Mouse (Mus musculus): ENCODE data around the gene Ankrd40. TPM values are rescaled to one million over a fixed set of nuclear protein-coding genes. Genes with fewer than 3 reads are reported as not detected.
A peak's percentile ranks its signal among the peaks of the same experiment; 100 is the strongest.

The Ankrd40 gene
- 55.7 and 56.0 TPM in 2 replicates for total RNA-seq (2012; rRNA removed)
- total RNA-seq (2014; rRNA removed): 62.0 and 64.5 TPM in 2 replicates
- polyA plus RNA-seq (2012; ENCODE audit: insufficient read length, low read depth): 97.4 and 98.8 TPM in 2 replicates

DNA sequence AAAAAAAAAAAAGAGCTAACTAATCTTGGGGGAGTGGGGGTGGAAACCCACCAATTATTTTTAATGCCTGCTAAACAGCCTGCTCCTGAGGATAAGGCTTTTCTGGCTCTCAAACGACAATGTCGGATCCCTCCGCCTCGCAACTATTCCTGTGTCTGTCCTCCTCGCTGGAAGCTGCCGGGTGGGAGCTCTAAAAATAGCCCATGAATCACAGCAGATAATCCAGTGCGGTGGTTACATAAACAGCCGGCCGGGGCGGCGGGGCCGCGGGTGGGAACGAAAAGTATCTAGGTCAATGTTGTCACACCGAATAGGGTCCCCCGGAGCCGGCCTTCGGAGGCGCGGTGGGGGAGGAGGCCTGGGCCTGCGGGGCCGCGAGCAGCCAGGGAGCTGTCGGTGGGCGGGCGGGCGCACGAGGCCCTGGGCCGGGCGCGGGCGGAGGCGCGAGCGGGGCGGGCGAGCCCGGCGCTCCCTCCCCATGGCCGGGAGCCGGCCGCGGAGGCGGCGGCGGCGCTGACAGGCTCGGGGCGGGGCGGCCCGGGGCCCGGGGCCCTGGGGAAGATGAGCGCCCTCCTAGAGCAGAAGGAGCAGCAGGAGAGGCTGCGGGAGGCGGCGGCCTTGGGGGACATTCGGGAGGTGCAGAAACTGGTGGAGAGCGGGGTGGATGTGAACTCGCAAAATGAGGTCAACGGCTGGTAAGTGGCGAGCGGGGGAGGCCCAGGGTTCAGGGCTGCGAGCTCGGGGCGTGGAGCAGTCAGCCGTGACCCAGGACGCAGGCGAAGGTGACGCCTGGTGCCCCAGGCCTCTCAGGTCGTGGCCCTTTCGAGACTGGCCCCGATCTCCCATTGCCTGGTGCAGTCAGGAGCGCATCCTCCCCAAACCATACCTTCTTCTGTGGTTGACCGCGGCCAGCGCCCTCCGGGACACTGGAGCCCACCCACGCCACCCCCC, at the start of gene Ankrd40:
Gene Ankrd40 (plus strand): TSS at position 309 of the 951 bp plus-strand sequence.
- Histone ChIP-seq H3K79me2 (replicated peaks; ENCODE audit: control insufficient read depth, extremely low read depth, insufficient read depth, poor library complexity, severe bottlenecking) (peaks cover 24% of the 10 kb centered on the region), H3K4me3 (replicated peaks in 1 of 3; ENCODE audit: low read depth in 2 of 3, low read length in 2 of 3, poor library complexity in 1 of 3) (peak within 1 kb of the TSS; percentile 61 to 80 (median 74)), H3K4me2 (ENCODE audit: insufficient read depth, low read depth, poor library complexity, severe bottlenecking) (peak within 1 kb of the TSS; percentile 96), H3K27me3 (replicated peaks) (no peaks in the 10 kb centered on the region), H3K27ac (ENCODE audit: insufficient read depth, low read depth) (peak within 1 kb of the TSS; percentile 88), H3K9ac (ENCODE audit: insufficient read depth, low read depth) (peak within 1 kb of the TSS; percentile 96), H3K9me3 (replicated peaks; ENCODE audit: low read length) (no peaks in the 10 kb centered on the region), H3K36me3 (replicated peaks in 1 of 2; ENCODE audit: control insufficient read depth in 1 of 2, insufficient read depth in 1 of 2, low read length in 1 of 2) (peaks cover 4 to 24% of the 10 kb centered on the region in 2 experiments), H3K4me1 (ENCODE audit: control insufficient read depth in 1 of 2, insufficient read depth in 2 of 2) (peaks cover 7 to 45% of the 10 kb centered on the region in 2 experiments; a peak in 3 of 4 replicates)
- in situ Hi-C loops (cut with MboI; ENCODE audit: low pct_ligation_motif_present, low pct_unique_long_range_greater_than_20kb, low sequenced_read_pairs) (no loop called here), dilution Hi-C loops (cut with MboI; ENCODE audit: extremely low pct_ligation_motif_present, extremely low pct_unique_long_range_greater_than_20kb, low sequenced_read_pairs) (no loop called here)
- peak; percentile 95 for DNase-seq (ENCODE audit: extremely low read depth)
- TF ChIP-seq UBTF (IDR thresholded peaks at IDR 0.05; ENCODE audit: low read depth, low read length) (peak; percentile 95), MAZ (IDR thresholded peaks at IDR 0.05; ENCODE audit: low read depth, low read length) (peak; percentile 94), POLR2A (IDR thresholded peaks at IDR 0.05; ENCODE audit: low read depth, low read length) (peak; percentile 82), CHD2 (IDR thresholded peaks at IDR 0.05; ENCODE audit: low read length) (peak; percentile 94), IRF4 (IDR thresholded peaks at IDR 0.05; ENCODE audit: low read depth, low read length) (peak; percentile 85), MEF2A (IDR thresholded peaks at IDR 0.05; ENCODE audit: borderline replicate concordance, low read depth, low read length) (peak; percentile 100), CHD1 (IDR thresholded peaks at IDR 0.05; ENCODE audit: low read depth, low read length) (peak; percentile 28; the same call in 1 of the 2 replicates), JUN (IDR thresholded peaks at IDR 0.05; ENCODE audit: insufficient read depth, low read depth, low read length) (peak; percentile 75), EP300 (IDR thresholded peaks at IDR 0.05; ENCODE audit: low read length) (peak; percentile 10; the same call in 1 of the 2 replicates), MAFK (IDR thresholded peaks at IDR 0.05; ENCODE audit: insufficient replicate concordance, low read length) (no peak), NRF1 (IDR thresholded peaks at IDR 0.05; ENCODE audit: low read depth, low read length) (peak; percentile 56), ZMIZ1 (IDR thresholded peaks at IDR 0.05; ENCODE audit: low read depth, low read length) (peak; percentile 78; the same call in 1 of the 2 replicates), TBP (conservative IDR thresholded peaks at IDR 0.05; ENCODE audit: low read depth, low read length) (no peak; the same call in 1 of the 2 replicates), E2F4 (IDR thresholded peaks at IDR 0.05; ENCODE audit: insufficient replicate concordance, low read depth, low read length) (no peak), CTCF (conservative IDR thresholded peaks at IDR 0.05 in 1 of 2, IDR thresholded peaks at IDR 0.05 in 1 of 2; ENCODE audit: low read depth in 2 of 2, low read length in 2 of 2) (no peak), ZC3H11A (IDR thresholded peaks at IDR 0.05; ENCODE audit: low read depth, low read length) (no peak), JUND (conservative IDR thresholded peaks at IDR 0.05; ENCODE audit: low read depth, low read length) (no peak), KAT2A (IDR thresholded peaks at IDR 0.05; ENCODE audit: insufficient replicate concordance, low read length) (peak; percentile 86; the same call in 1 of the 2 replicates), ZNF384 (IDR thresholded peaks at IDR 0.05; ENCODE audit: low read depth, low read length) (peak; percentile 95), ETS1 (conservative IDR thresholded peaks at IDR 0.05; ENCODE audit: low read depth, low read length) (peak; percentile 80), PAX5 (IDR thresholded peaks at IDR 0.05; ENCODE audit: low read length) (peak; percentile 55; the same call in 1 of the 2 replicates), TCF12 (IDR thresholded peaks at IDR 0.05; ENCODE audit: low read depth, low read length) (peak; percentile 89), MXI1 (IDR thresholded peaks at IDR 0.05; ENCODE audit: low read depth, low read length) (peak; percentile 75; the same call in 1 of the 2 replicates), SIN3A (IDR thresholded peaks at IDR 0.05; ENCODE audit: low read length) (peak; percentile 97), ELF1 (IDR thresholded peaks at IDR 0.05; ENCODE audit: low read depth, low read length) (peak; percentile 73), RCOR1 (conservative IDR thresholded peaks at IDR 0.05; ENCODE audit: low read depth, low read length) (peak; percentile 74), BHLHE40 (IDR thresholded peaks at IDR 0.05; ENCODE audit: low read depth, low read length) (peak; percentile 63), USF2 (conservative IDR thresholded peaks at IDR 0.05; ENCODE audit: low read depth, low read length) (no peak), MAX (IDR thresholded peaks at IDR 0.05; ENCODE audit: low read length) (peak; percentile 33; the same call in 1 of the 2 replicates), NELFE (IDR thresholded peaks at IDR 0.05; ENCODE audit: low read depth, low read length) (peak; percentile 61), SMC3 (IDR thresholded peaks at IDR 0.05; ENCODE audit: low read depth, low read length) (no peak), GABPA (IDR thresholded peaks at IDR 0.05; ENCODE audit: insufficient replicate concordance, low read depth, low read length) (peak; percentile 26; the same call in 1 of the 2 replicates), RAD21 (IDR thresholded peaks at IDR 0.05; ENCODE audit: low read depth, low read length) (no peak), MYC (IDR thresholded peaks at IDR 0.05; ENCODE audit: low read depth, low read length) (peak; percentile 59; the same call in 1 of the 2 replicates), ZKSCAN1 (IDR thresholded peaks at IDR 0.05; ENCODE audit: borderline replicate concordance, low read depth, low read length) (0 out of 2 replicates have a peak, but pooled peaks have one; percentile 19), USF1 (IDR thresholded peaks at IDR 0.05; ENCODE audit: low read depth, low read length) (no peak), POLR2AphosphoS2 (IDR thresholded peaks at IDR 0.05; ENCODE audit: low read depth, low read length) (peak; percentile 59; the same call in 1 of the 2 replicates)
